Mouse (Mus musculus): ENCODE results near the gene Gm20547. TPM values are rescaled to one million over a fixed set of nuclear protein-coding genes. Genes with fewer than 3 reads are reported as not detected.

Gene Gm20547
- total and polyA plus RNA-seq, 2 experiments = 0.09 TPM; not detected in 1

GRCm38 (mm10) chr17:34874321-34874720 is 7.5 kb downstream of the Gm20547 start:
- peaks cover 2% of the 10 kb centered on the region; the same call in 1 of the 2 replicates for H3K4me1 ChIP-seq (ENCODE audit: control insufficient read depth, insufficient read depth, low read length)
- no peak overlapping the region for H3K4me3 ChIP-seq (ENCODE audit: insufficient read depth, low read depth, low read length)
- H3K9ac ChIP-seq (ENCODE audit: low read depth, low read length) = no peak overlapping the region
- no peak for TF ChIP-seq POLR2A (IDR thresholded peaks at IDR 0.05; ENCODE audit: extremely low read depth, insufficient read depth, low read length)
- no peak for TF ChIP-seq CTCF (IDR thresholded peaks at IDR 0.05; ENCODE audit: low read depth, low read length)
- H3K27ac ChIP-seq (replicated peaks; ENCODE audit: insufficient read depth, low read depth, low read length) = no peak overlapping the region
- H3K36me3 ChIP-seq (ENCODE audit: control insufficient read depth, insufficient read depth, low read length) = peaks cover 43% of the 10 kb centered on the region
- 87% methylated on average over 6 of the region's 6 CpGs for WGBS
- H3K27me3 ChIP-seq (ENCODE audit: control insufficient read depth, insufficient read depth, low read length) = no peaks in the 10 kb centered on the region
- no peak for DNase-seq (ENCODE audit: extremely low read depth, low read depth, low spot score)
- H3K79me2 ChIP-seq (ENCODE audit: control insufficient read depth, insufficient read depth, low read length) = no peaks in the 10 kb centered on the region

DNA sequence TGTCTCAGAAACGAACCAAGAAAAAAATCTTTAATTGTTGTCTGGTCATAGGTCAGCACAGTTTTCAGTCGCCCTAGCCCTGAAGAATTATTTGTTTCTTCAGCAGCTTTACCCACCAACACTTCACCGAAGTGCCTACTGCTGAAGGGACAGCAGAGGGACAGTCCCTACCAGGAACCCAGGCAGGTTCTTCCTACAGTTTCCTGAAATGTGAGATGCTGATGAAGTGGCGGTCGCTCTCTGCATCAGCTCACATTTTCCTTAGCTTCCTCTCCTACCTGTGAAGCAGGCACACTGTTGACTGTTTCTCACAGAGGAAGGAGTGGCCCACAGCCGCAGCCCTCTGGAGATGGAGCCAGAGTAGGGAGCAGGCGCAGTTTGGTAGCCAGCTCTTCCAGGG is 15.9 kb downstream of the Gm20547 start:
- 63% methylated on average over 7 of the region's 7 CpGs for whole genome bisulfite sequencing
- H3K9ac ChIP-seq (ENCODE audit: low read depth, low read length) = no peak overlapping the region
- TF ChIP-seq POLR2A (IDR thresholded peaks at IDR 0.05; ENCODE audit: extremely low read depth, insufficient read depth, low read length) (no peak), CTCF (IDR thresholded peaks at IDR 0.05; ENCODE audit: low read depth, low read length) (no peak)
- H3K4me3 ChIP-seq (ENCODE audit: insufficient read depth, low read depth, low read length) = no peak overlapping the region
- H3K36me3 ChIP-seq (ENCODE audit: control insufficient read depth, insufficient read depth, low read length) = peaks cover 41% of the 10 kb centered on the region
- no peak for DNase-seq (ENCODE audit: extremely low read depth, low read depth, low spot score)
- H3K27ac ChIP-seq (replicated peaks; ENCODE audit: insufficient read depth, low read depth, low read length) = no peak overlapping the region
- peaks cover 4% of the 10 kb centered on the region; the same call in 1 of the 2 replicates for H3K79me2 ChIP-seq (ENCODE audit: control insufficient read depth, insufficient read depth, low read length)
- no peaks in the 10 kb centered on the region for H3K27me3 ChIP-seq (ENCODE audit: control insufficient read depth, insufficient read depth, low read length)
- peaks cover 17% of the 10 kb centered on the region for H3K4me1 ChIP-seq (ENCODE audit: control insufficient read depth, insufficient read depth, low read length)

DNA sequence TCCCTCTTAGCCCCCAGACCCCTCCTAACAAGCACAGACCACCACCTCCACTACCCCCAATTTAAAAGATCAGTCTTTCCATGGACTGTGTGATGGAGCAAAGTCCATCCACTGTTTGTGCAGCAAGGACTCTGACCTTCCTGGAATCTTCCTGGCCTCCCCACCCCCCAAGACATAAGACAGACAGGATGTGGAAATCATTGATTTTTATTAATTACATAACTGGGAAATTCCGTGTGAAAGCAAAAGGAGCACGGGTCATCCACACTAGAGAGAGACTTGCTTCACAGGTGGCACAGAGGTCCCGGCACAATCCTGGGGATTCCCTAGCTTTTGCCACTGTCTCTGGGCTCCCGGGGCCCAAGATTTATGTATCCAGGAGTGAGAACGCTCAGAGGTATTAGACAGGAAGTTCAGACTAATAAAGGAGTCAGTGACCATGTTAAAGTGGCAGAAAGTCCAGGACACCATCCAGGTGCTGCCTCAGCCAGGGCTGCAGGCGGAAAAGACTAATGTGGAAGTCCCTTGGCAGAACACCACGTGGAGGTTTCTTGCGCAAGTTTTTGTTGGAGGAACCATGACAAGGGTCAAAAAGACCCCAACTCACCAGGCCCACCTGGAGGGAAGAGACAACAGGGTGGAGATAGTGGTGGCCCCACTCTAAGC is 19.3 kb downstream of the Gm20547 start, which contains the start of gene Cfb:
Gene Cfb (minus strand): TSS at position 103 of the 666 bp plus-strand sequence.
- H3K9ac ChIP-seq (ENCODE audit: low read depth, low read length) = peak within 1 kb of the TSS; percentile 80
- no peaks in the 10 kb centered on the region for H3K27me3 ChIP-seq (ENCODE audit: control insufficient read depth, insufficient read depth, low read length)
- peak within 1 kb of the TSS; percentile 99 for H3K27ac ChIP-seq (replicated peaks; ENCODE audit: insufficient read depth, low read depth, low read length)
- 8% methylated on average over 8 of the region's 8 CpGs for WGBS
- DNase-seq (ENCODE audit: extremely low read depth, low read depth, low spot score) = peak; percentile 97
- peaks cover 4% of the 10 kb centered on the region; the same call in 1 of the 2 replicates for H3K79me2 ChIP-seq (ENCODE audit: control insufficient read depth, insufficient read depth, low read length)
- TF ChIP-seq CTCF (IDR thresholded peaks at IDR 0.05; ENCODE audit: low read depth, low read length) (no peak), POLR2A (IDR thresholded peaks at IDR 0.05; ENCODE audit: extremely low read depth, insufficient read depth, low read length) (no peak)
- peaks cover 44% of the 10 kb centered on the region for H3K36me3 ChIP-seq (ENCODE audit: control insufficient read depth, insufficient read depth, low read length)
- peak within 1 kb of the TSS; percentile 76 for H3K4me3 ChIP-seq (ENCODE audit: insufficient read depth, low read depth, low read length)
- H3K4me1 ChIP-seq (ENCODE audit: control insufficient read depth, insufficient read depth, low read length) = peaks cover 41% of the 10 kb centered on the region

GRCm38 (mm10) chr17:34861704-34862415 is 20.0 kb downstream of the Gm20547 start:
- H3K27ac ChIP-seq (replicated peaks; ENCODE audit: insufficient read depth, low read depth, low read length) = peak overlapping the region; percentile 99
- peak overlapping the region; percentile 76 for H3K4me3 ChIP-seq (ENCODE audit: insufficient read depth, low read depth, low read length)
- peaks cover 49% of the 10 kb centered on the region for H3K36me3 ChIP-seq (ENCODE audit: control insufficient read depth, insufficient read depth, low read length)
- H3K27me3 ChIP-seq (ENCODE audit: control insufficient read depth, insufficient read depth, low read length) = no peaks in the 10 kb centered on the region
- 22% methylated on average over 13 of the region's 13 CpGs for WGBS
- TF ChIP-seq CTCF (IDR thresholded peaks at IDR 0.05; ENCODE audit: low read depth, low read length) = no peak
- peak; percentile 60; the same call in 1 of the 2 replicates for TF ChIP-seq POLR2A (IDR thresholded peaks at IDR 0.05; ENCODE audit: extremely low read depth, insufficient read depth, low read length)
- DNase-seq (ENCODE audit: extremely low read depth, low read depth, low spot score) = peak; percentile 98
- peaks cover 4% of the 10 kb centered on the region; the same call in 1 of the 2 replicates for H3K79me2 ChIP-seq (ENCODE audit: control insufficient read depth, insufficient read depth, low read length)
- peak overlapping the region; percentile 80 for H3K9ac ChIP-seq (ENCODE audit: low read depth, low read length)
- peaks cover 47% of the 10 kb centered on the region for H3K4me1 ChIP-seq (ENCODE audit: control insufficient read depth, insufficient read depth, low read length)

DNA sequence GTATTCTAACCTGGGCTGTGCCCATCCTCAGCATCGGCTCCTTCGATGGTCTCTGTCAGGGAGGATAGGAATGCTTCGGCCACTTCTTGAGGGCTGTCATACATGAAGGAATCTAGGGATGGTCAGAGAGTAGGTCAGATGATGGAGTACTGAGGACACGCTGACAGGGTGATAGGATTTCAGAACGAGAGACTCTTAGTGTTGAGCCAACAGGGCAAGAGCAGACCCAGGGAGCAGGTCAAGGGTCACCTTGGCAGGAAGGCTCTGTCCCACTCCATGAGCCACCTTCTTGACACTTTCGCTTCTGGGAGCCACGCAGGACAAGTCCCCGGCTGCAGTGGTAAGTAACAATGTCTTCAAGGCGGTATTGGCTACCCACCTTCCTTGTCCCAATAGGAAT is 21.3 kb downstream of the Gm20547 start:
- WGBS = 30% methylated on average over 9 of the region's 9 CpGs

More for the DNA sequence above, 21.3 kb downstream of the Gm20547 start:
- TF ChIP-seq POLR2A (IDR thresholded peaks at IDR 0.05; ENCODE audit: extremely low read depth, insufficient read depth, low read length) (no peak), CTCF (IDR thresholded peaks at IDR 0.05; ENCODE audit: low read depth, low read length) (no peak)
- H3K4me1 ChIP-seq (ENCODE audit: control insufficient read depth, insufficient read depth, low read length) = peaks cover 48% of the 10 kb centered on the region
- peaks cover 52% of the 10 kb centered on the region for H3K36me3 ChIP-seq (ENCODE audit: control insufficient read depth, insufficient read depth, low read length)
- peaks cover 4% of the 10 kb centered on the region; the same call in 1 of the 2 replicates for H3K79me2 ChIP-seq (ENCODE audit: control insufficient read depth, insufficient read depth, low read length)
- peak overlapping the region; percentile 80 for H3K9ac ChIP-seq (ENCODE audit: low read depth, low read length)
- no peaks in the 10 kb centered on the region for H3K27me3 ChIP-seq (ENCODE audit: control insufficient read depth, insufficient read depth, low read length)
- peak overlapping the region; percentile 99 for H3K27ac ChIP-seq (replicated peaks; ENCODE audit: insufficient read depth, low read depth, low read length)
- peak overlapping the region; percentile 76 for H3K4me3 ChIP-seq (ENCODE audit: insufficient read depth, low read depth, low read length)
- DNase-seq (ENCODE audit: extremely low read depth, low read depth, low spot score) = peak; percentile 81
